Mouse (Mus musculus) erythroblast, embryonic 14.5 days (primary cell): Measurements from ENCODE around the gene Mmp11. TPM values are rescaled to one million over a fixed set of nuclear protein-coding genes. Genes with fewer than 3 reads are reported as not detected.

Experiments
- H3K27me3 ChIP-seq: 2 replicates; pipeline ENCODE4 v1.6.1; 2012; ENCODE audit warnings: inconsistent platforms; ENCODE audit not compliant: control insufficient read depth
- H3K36me3 ChIP-seq: 2 replicates; pipeline ENCODE4 v1.6.1; 2012; ENCODE audit warnings: mild to moderate bottlenecking, inconsistent platforms; ENCODE audit not compliant: control insufficient read depth
- H3K4me1 ChIP-seq: 2 replicates; pipeline ENCODE4 v1.6.1; 2012; ENCODE audit warnings: inconsistent platforms; ENCODE audit not compliant: control insufficient read depth
- H3K4me3 ChIP-seq: replicated peaks from 2 replicates; pipeline ENCODE3; 2012; ENCODE audit warnings: moderate library complexity, mild to moderate bottlenecking, inconsistent platforms
- H3K9me3 ChIP-seq: 2 replicates; pipeline ENCODE4 v1.6.1; 2012; ENCODE audit warnings: low read length, inconsistent platforms, mixed read lengths; ENCODE audit not compliant: control insufficient read depth
- GATA1 ChIP-seq: IDR thresholded peaks from 2 replicates; pipeline ENCODE4 v1.6.1; 2012; ENCODE audit warnings: low read length, inconsistent platforms, mixed read lengths
- TAL1 ChIP-seq: IDR thresholded peaks from 3 replicates; pipeline ENCODE4 v1.6.1; 2012; ENCODE audit warnings: low read length, inconsistent platforms, mixed read lengths
- polyA plus RNA-seq: library from polyadenylated mRNA; stranded (reverse); fragments of >175 nt; gene quantifications from 2 replicates; pipeline ENCODE4 v1.2.3, GENCODE M21; 2012

Gene Mmp11
- polyA plus RNA-seq, 1 experiment, result not detected

DNA sequence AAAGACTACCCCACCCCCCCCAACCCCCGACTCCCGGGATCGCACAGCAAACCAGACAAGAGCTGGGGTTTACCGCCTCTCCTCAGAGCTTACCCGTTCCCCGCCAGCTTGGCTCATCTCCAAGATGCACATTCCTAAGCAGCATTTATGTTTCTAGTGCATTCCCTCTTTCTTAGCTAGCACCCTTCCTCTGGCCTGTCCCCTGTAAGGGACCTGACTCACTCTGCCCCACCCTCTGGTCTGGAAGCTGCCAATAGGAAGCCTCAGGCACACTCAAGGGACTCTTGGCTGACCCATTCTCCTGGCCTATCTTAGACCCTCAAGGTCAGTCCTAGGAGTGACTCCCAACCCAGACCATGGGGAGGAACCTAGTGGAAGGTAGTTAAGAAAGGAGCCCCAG, 6.0 kb downstream of the Mmp11 start:
- peaks cover 21% of the 10 kb centered on the region for H3K4me1 ChIP-seq
- peaks cover 87% of the 10 kb centered on the region for H3K27me3 ChIP-seq
- TF ChIP-seq TAL1 (no peak), GATA1 (no peak)
- no peak overlapping the region for H3K4me3 ChIP-seq
- H3K9me3 ChIP-seq, result peaks cover 6% of the 10 kb centered on the region; the same call in 1 of the 2 replicates
- no peaks in the 10 kb centered on the region for H3K36me3 ChIP-seq

DNA sequence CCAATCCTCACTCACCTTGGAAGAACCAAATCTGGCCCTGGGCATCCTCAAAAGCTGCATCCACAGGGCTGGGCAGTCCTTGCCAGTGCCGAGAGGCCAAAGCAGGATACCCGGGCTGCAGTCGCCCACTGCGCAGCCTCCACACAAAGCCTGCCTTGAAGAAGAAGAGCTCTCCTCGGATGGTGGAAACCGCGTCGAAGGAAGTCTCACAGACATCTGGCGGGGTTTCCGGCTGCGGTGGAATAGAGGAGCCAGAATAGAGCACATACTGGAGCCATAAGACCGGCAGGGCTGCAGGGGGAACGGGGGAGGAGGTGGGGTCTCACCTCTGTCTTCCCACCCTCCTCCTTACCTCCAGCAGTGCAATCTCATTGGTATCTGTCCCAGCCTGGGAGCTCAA, 9.9 kb downstream of the Mmp11 start:
- TF ChIP-seq TAL1 (no peak), GATA1 (no peak)
- H3K9me3 ChIP-seq, result peaks cover 2% of the 10 kb centered on the region; the same call in 1 of the 2 replicates
- H3K36me3 ChIP-seq, result no peaks in the 10 kb centered on the region
- peaks cover 25% of the 10 kb centered on the region for H3K4me1 ChIP-seq
- H3K27me3 ChIP-seq, result peaks cover 62% of the 10 kb centered on the region
- H3K4me3 ChIP-seq, result no peak overlapping the region

DNA sequence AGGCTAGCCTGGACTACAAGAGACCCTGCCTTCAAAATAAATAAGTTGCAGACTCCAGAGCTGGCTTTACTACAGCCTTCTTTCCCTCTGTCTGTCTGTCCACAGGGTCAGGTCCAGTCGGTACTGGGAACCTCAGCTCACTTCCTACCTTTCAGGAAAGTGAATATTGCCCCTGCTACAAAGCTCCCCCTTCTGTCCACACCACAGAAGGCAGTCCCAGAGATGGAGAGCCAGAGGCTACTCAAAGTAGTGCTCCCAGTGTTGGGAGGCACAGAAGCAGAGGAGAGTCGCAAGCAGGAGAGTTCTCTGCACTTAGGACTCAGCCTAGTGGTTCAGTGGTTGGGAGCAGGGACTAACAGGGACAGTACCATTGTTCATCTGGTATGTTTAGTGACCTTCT, 12.0 kb downstream of the Mmp11 start:
- Histone ChIP-seq H3K36me3 (peaks cover 4% of the 10 kb centered on the region), H3K27me3 (peaks cover 41% of the 10 kb centered on the region), H3K4me1 (peaks cover 39% of the 10 kb centered on the region), H3K4me3 (no peak overlapping the region), H3K9me3 (no peaks in the 10 kb centered on the region)
- no peak for TF ChIP-seq TAL1
- no peak for TF ChIP-seq GATA1

- Histone ChIP-seq H3K9me3 (no peaks in the 10 kb centered on the region), H3K36me3 (peaks cover 27% of the 10 kb centered on the region), H3K27me3 (peaks cover 18% of the 10 kb centered on the region), H3K4me1 (peaks cover 49% of the 10 kb centered on the region), H3K4me3 (peak overlapping the region; percentile 89)
- TF ChIP-seq TAL1 (no peak), GATA1 (no peak)
Measured at GRCm38 (mm10) chr10:75921726-75922560, 14.4 kb downstream of the Mmp11 start.

- TF ChIP-seq TAL1 (no peak), GATA1 (no peak)
- Histone ChIP-seq H3K4me3 (peak within 1 kb of the TSS; percentile 89), H3K9me3 (no peaks in the 10 kb centered on the region), H3K4me1 (peaks cover 49% of the 10 kb centered on the region), H3K27me3 (peaks cover 10% of the 10 kb centered on the region), H3K36me3 (peaks cover 34% of the 10 kb centered on the region)
Measured at GRCm38 (mm10) chr10:75921026-75921725, 15.1 kb downstream of the Mmp11 start, which contains the start of gene Smarcb1. Gene Smarcb1 (minus strand): TSS chr10:75921617.

GRCm38 (mm10) chr10:75919026-75919425, 17.3 kb downstream of the Mmp11 start:
- TF ChIP-seq TAL1 (no peak), GATA1 (no peak)
- peaks cover 54% of the 10 kb centered on the region for H3K36me3 ChIP-seq

GRCm38 (mm10) chr10:75916840-75917239, 19.5 kb downstream of the Mmp11 start:
- H3K4me1 ChIP-seq, result peaks cover 29% of the 10 kb centered on the region
- peaks cover 72% of the 10 kb centered on the region for H3K36me3 ChIP-seq
- H3K27me3 ChIP-seq, result no peaks in the 10 kb centered on the region
- no peaks in the 10 kb centered on the region for H3K9me3 ChIP-seq
- no peak for TF ChIP-seq GATA1
- no peak for TF ChIP-seq TAL1
- H3K4me3 ChIP-seq, result no peak overlapping the region

More at GRCm38 (mm10) chr10:75919026-75919425, 17.3 kb downstream of the Mmp11 start:
- Histone ChIP-seq H3K4me1 (peaks cover 49% of the 10 kb centered on the region), H3K9me3 (no peaks in the 10 kb centered on the region), H3K27me3 (no peaks in the 10 kb centered on the region), H3K4me3 (no peak overlapping the region)

GRCm38 (mm10) chr10:75915557-75915956, 20.7 kb downstream of the Mmp11 start:
- TF ChIP-seq TAL1 (no peak), GATA1 (no peak)
- Histone ChIP-seq H3K9me3 (no peaks in the 10 kb centered on the region), H3K4me1 (peaks cover 21% of the 10 kb centered on the region), H3K4me3 (no peak overlapping the region), H3K36me3 (peaks cover 85% of the 10 kb centered on the region), H3K27me3 (no peaks in the 10 kb centered on the region)

DNA sequence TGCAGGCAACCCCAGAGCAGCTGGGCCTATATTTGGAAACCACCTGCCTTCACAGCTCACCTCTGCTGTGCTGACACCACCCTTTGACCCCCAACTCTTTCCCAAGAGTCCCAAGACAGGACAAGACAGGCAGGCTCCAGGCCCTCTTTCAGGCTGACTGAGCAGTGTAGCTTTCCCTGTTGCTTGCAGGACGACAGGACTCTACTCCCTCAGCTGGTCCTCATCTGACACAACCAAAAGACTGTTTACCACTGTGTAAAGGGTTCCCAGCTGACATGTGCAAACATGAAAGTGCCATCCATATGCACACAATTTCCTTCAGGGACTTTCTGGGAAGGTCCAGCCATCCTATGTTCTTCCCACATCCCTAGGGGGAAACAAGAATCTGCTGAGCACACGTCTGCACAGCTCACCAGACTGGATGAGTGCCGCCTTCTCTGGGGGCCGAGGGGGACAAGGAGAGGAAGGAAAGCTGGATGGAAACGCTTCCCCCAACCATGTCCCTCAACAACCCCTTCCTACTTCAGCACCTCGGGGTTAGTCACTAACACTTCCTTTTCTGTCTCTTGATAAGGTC, 23.2 kb downstream of the Mmp11 start:
- Histone ChIP-seq H3K9me3 (no peaks in the 10 kb centered on the region), H3K4me1 (no peaks in the 10 kb centered on the region; the same call in none of the 2 replicates), H3K27me3 (no peaks in the 10 kb centered on the region), H3K4me3 (no peak overlapping the region), H3K36me3 (peaks cover 87% of the 10 kb centered on the region)
- TF ChIP-seq TAL1, result no peak
- TF ChIP-seq GATA1, result no peak
